In genomic region chr2:53204373-53205274, GRCm38 (mm10) we compare ENCODE assay signal across 8 mouse cellular contexts. TPM values are rescaled to one million over a fixed set of nuclear protein-coding genes. Genes with fewer than 3 reads are reported as not detected.
DNase-seq lines count a peak whose midpoint lies in the region; ATAC-seq and TF ChIP-seq lines count a peak whose summit lies in the region.
"Had no signal": no experiment of that assay in that cellular context is flagged by ENCODE, and none has a peak within 500 bp of the region (broad histone marks: within the 10 kb centered on the region; RNA-seq: fewer than 3 reads in every experiment).

No protein-coding gene starts in this region.

- 45% methylated on average over 5 of the region's 5 CpGs for WGBS in liver, adult 2 months
- 75% methylated on average over 5 of the region's 5 CpGs for WGBS in liver, embryonic 12.5 days (ENCODE audit: insufficient replicate concordance)
- 66% methylated on average over 5 of the region's 5 CpGs for WGBS in forebrain, embryonic 15.5 days

- peaks cover 13% of the 10 kb centered on the region for H3K36me3 ChIP-seq in liver, adult 2 months (ENCODE audit: control insufficient read depth, insufficient read depth, low read length)
- peaks cover 52% of the 10 kb centered on the region for H3K36me3 ChIP-seq in liver, embryonic 12.5 days
- peaks cover 8% of the 10 kb centered on the region; the same call in 1 of the 2 replicates for H3K36me3 ChIP-seq in forebrain, embryonic 15.5 days

- ATAC-seq in liver, embryonic 12.5 days = no peak
- peak; percentile 84 for ATAC-seq in forebrain, embryonic 15.5 days (replicated peaks)
- ATAC-seq in neutrophil, adult 5-6 weeks (ENCODE audit: extremely low read depth, insufficient number of reproducible peaks, low FRiP score, poor library complexity, severe bottlenecking) = peak; percentile 26; the same call in 1 of the 2 replicates

- DNase-seq in liver, adult 2 months (ENCODE audit: extremely low read depth, low read depth, low spot score) = peak; percentile 40
- peak; percentile 59 for DNase-seq in adipocyte (ENCODE audit: low spot score)
- no peak for DNase-seq in gastrocnemius, adult 18-20 months (ENCODE audit: low spot score)
- DNase-seq in cerebellum, postnatal 4 days (ENCODE audit: low spot score in 2 of 2) = no peak

- no peaks in the 10 kb centered on the region for H3K27me3 ChIP-seq in liver, adult 2 months (ENCODE audit: control insufficient read depth, insufficient read depth, low read length)
- H3K27me3 ChIP-seq in liver, embryonic 12.5 days (replicated peaks) = no peaks in the 10 kb centered on the region
- H3K27me3 ChIP-seq in forebrain, embryonic 15.5 days = no peaks in the 10 kb centered on the region
- H3K27me3 ChIP-seq: embryonic facial prominence, embryonic 12.5 days had no signal

- H3K27ac ChIP-seq in liver, adult 2 months (replicated peaks; ENCODE audit: insufficient read depth, low read depth, low read length) = no peak overlapping the region
- no peak overlapping the region for H3K27ac ChIP-seq in liver, embryonic 12.5 days
- H3K27ac ChIP-seq in forebrain, embryonic 15.5 days (replicated peaks) = no peak overlapping the region
- H3K27ac ChIP-seq: embryonic facial prominence, embryonic 12.5 days had no signal

- H3K9ac ChIP-seq in liver, adult 2 months (ENCODE audit: low read depth, low read length) = no peak overlapping the region
- H3K9ac ChIP-seq in liver, embryonic 12.5 days = no peak overlapping the region
- H3K9ac ChIP-seq in forebrain, embryonic 15.5 days (replicated peaks) = no peak overlapping the region
- H3K9ac ChIP-seq: embryonic facial prominence, embryonic 12.5 days had no signal

- peak; percentile 40 for TF ChIP-seq CTCF in liver, adult 2 months (IDR thresholded peaks at IDR 0.05; ENCODE audit: low read depth, low read length)

- no peaks in the 10 kb centered on the region for H3K9me3 ChIP-seq in liver, embryonic 12.5 days (replicated peaks)
- H3K9me3 ChIP-seq in forebrain, embryonic 15.5 days = no peaks in the 10 kb centered on the region
- H3K9me3 ChIP-seq: embryonic facial prominence, embryonic 12.5 days had no signal

- no peak overlapping the region for H3K4me3 ChIP-seq in liver, adult 2 months (ENCODE audit: insufficient read depth, low read depth, low read length)
- H3K4me3 ChIP-seq in liver, embryonic 12.5 days = no peak overlapping the region
- no peak overlapping the region for H3K4me3 ChIP-seq in forebrain, embryonic 15.5 days
- H3K4me3 ChIP-seq: embryonic facial prominence, embryonic 12.5 days had no signal

- H3K79me2 ChIP-seq in liver, adult 2 months (ENCODE audit: control insufficient read depth, insufficient read depth, low read length) = peaks cover 2% of the 10 kb centered on the region; the same call in 1 of the 2 replicates

- no peak for TF ChIP-seq POLR2A in liver, adult 2 months (IDR thresholded peaks at IDR 0.05; ENCODE audit: extremely low read depth, insufficient read depth, low read length)

- no peaks in the 10 kb centered on the region for H3K4me1 ChIP-seq in liver, adult 2 months (ENCODE audit: control insufficient read depth, insufficient read depth, low read length)
- 0 out of 2 replicates have a peak, but pooled peaks cover 4% of the 10 kb centered on the region for H3K4me1 ChIP-seq in liver, embryonic 12.5 days
- no peaks in the 10 kb centered on the region for H3K4me1 ChIP-seq in forebrain, embryonic 15.5 days
- H3K4me1 ChIP-seq: embryonic facial prominence, embryonic 12.5 days had no signal

- H3K4me2 ChIP-seq in liver, embryonic 12.5 days = no peak overlapping the region
- no peak overlapping the region for H3K4me2 ChIP-seq in forebrain, embryonic 15.5 days (replicated peaks)
- H3K4me2 ChIP-seq: embryonic facial prominence, embryonic 12.5 days had no signal

RNA-seq across cellular contexts. Expression of gene Arl6ip6, which starts 13.1 kb away (rescaled TPM):
- total RNA-seq in liver, adult 2 months (2014; rRNA removed) = 10.2 and 11.5 TPM in 2 replicates
- polyA plus RNA-seq in liver, adult 2 months (2012; rRNA removed) = 4.2 and 5.2 TPM in 2 replicates
- 34.5 and 34.7 TPM in 2 replicates for polyA plus RNA-seq in liver, embryonic 12.5 days (2016; fragmentation: Nextera tagmentation; extraction: Ambion mirVana)
- 52.0 and 53.9 TPM in 2 replicates for polyA plus RNA-seq in forebrain, embryonic 15.5 days (2015; fragmentation: Nextera tagmentation; extraction: Ambion mirVana)
- 22.7 and 29.1 TPM in 2 replicates for total RNA-seq in neutrophil, adult 5-6 weeks (2017)
- 10 to 100 TPM; 12.6 to 13.0 TPM for total RNA-seq in gastrocnemius, adult 18-20 months (2021)

RNA-seq across cellular contexts. Expression of gene Prpf40a, which starts 13.5 kb away (rescaled TPM):
- 26.6 and 35.7 TPM in 2 replicates for total RNA-seq in liver, adult 2 months (2014; rRNA removed)
- 10.3 and 13.2 TPM in 2 replicates for polyA plus RNA-seq in liver, adult 2 months (2012; rRNA removed)
- 98.4 and 99.3 TPM in 2 replicates for polyA plus RNA-seq in liver, embryonic 12.5 days (2016; fragmentation: Nextera tagmentation; extraction: Ambion mirVana)
- polyA plus RNA-seq in forebrain, embryonic 15.5 days (2015; fragmentation: Nextera tagmentation; extraction: Ambion mirVana) = 131 and 136 TPM in 2 replicates
- 109 and 120 TPM in 2 replicates for total RNA-seq in neutrophil, adult 5-6 weeks (2017)
- total RNA-seq in gastrocnemius, adult 18-20 months (2021) = 10 to 100 TPM; 30.8 to 32.2 TPM

Comparison
In these comparisons a context has a peak if more than half of its experiments do, and no peak if none do; other contexts are left out.
1. DNase-seq: peak in liver, adult 2 months (single experiment) and adipocyte (single experiment); none in gastrocnemius, adult 18-20 months (single experiment) and cerebellum, postnatal 4 days (0 of 2).